Mouse (Mus musculus): Measurements from ENCODE around the gene Wnt3a. TPM values are rescaled to one million over a fixed set of nuclear protein-coding genes. Genes with fewer than 3 reads are reported as not detected.

Gene Wnt3a
- not detected for total RNA-seq (2021)

DNA sequence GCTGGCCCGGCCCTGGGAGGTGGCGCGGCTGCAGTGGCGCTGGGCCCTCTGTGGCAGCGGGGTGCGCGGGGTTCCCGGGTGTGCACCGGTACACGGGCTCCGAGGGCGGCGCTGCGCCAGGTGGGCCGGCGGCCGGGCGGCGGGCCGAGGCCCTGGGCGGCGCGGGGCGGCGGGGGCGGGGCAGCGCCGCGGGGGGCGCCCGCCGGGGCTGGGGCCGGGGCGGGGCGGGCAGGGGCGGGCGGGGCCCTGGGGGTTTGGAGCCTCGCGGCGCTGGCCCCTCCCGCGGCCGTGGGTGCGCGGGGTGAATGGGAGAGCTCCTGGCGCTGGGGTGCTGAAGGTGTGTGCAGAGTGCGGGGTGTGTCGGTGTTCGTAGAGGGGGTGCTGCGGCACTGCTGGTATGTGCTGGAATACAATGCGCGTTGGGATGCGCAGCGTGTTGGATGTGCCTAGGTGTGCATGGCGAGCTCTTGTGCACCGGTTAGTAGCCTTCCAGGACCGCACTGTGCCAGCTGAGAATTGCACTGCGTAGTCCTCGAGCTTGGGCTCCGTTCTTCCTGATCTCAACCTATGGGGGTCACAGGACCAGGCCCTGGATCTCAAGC lies at the start of gene Wnt3a:
Gene Wnt3a, minus strand, starts transcription at position 51 of the 602 bp plus-strand sequence.
- intact Hi-C loops (cut with DNase I): loop anchor here (10.0 kb wide), 1 partner anchor 356 kb away; the partner anchor contains the start of gene Rnf187
- DNase-seq (ENCODE audit: low spot score): no peak

DNA sequence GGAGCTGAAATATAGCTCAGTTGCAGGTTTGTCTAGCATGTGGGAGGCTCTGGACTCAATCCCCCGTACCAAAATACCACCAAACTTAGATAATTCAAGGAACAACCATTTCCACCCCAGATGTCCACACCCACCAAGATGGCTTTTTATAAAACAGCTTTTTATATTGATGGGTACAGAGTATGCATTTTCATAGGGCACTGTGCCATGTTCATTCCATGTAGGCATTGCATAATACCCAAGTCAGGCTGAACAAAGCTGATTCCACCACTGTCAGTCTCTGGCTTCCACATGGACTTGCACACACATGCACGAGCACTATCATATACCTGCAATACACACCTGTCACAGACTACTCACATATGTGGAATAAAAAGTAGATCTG lies 48.2 kb upstream of the Wnt3a start:
- DNase-seq (ENCODE audit: low spot score): no peak
- intact Hi-C loops (cut with DNase I): no loop called here

DNA sequence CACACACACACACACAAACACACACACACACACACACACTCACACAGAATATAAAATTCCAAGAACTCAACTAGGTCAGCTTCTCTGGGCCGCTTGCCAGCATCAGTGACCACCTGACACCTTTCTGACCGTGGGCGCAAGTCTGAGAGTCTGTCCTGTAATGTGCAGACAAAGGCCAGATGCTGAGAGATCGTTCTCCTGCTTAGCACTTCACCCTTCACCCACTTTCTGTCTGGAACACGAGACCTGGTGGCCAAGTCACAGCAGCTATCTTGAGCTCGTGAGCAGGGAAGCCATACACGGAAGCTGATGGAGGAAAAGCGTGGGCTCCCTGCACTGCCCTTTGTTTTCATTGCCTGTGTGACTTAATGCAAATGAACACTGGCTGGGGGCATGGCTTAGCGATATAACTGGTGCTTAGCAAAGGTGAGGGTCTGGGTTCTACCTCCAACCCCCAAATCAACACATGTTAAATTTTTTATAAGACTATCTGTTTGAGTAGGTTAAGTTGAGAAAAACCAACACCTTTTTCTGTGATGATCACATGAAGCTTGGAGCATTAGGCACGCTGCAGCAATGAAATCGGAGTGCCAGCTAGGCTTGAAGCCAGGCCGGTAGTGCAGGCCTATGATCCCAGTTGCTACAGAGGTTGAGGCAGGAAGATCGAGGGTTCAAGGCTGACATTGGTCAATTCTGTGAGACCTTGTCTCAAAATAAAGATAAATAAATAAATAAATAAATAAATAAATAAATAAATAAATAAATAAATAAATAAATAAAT lies 47.6 kb upstream of the Wnt3a start:
- intact Hi-C loops (cut with DNase I): no loop called here
- no peak for DNase-seq (ENCODE audit: low spot score)

DNA sequence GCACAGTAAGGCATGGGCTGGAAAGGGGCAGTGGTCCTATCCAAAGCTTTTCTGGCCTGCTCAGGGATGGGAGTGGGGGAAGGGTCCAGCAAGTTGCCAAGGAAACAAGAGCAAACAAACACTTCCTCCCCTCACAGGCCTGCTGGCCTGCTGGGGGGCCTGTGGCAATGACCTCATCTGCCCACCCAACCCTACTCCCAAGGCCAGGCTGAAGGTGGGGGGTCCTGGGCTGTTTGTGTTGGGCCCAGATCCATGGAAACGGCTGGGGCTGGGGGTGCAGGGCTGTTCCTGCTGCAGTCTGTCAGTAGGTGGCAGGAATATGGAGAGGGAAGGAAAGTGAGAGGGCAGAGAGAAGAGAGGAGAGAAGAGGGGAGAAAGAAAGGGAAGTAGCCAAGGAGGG lies 45.8 kb upstream of the Wnt3a start:
- intact Hi-C loops (cut with DNase I): no loop called here
- DNase-seq (ENCODE audit: low spot score): no peak

DNA sequence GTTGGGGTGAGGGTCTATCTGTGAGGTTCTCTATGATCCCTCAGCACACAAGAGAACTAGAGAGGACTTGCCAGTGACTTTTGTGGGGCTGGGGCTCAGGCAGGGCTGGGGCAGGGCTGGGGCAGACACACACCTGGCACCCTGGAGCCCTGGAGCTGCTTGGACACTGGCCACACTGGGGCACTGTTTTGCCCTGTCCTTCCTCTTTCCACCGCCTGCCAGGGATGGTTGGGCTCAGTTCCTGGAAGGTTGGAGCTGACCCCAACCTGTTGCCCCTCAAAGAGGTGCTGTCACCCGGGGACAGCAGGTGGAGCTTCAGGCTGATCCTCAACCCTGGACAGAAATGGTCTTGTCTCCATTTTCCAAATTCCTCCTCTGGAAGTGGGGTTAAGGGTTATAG lies 45.4 kb upstream of the Wnt3a start:
- intact Hi-C loops (cut with DNase I): no loop called here
- no peak for DNase-seq (ENCODE audit: low spot score)

DNA sequence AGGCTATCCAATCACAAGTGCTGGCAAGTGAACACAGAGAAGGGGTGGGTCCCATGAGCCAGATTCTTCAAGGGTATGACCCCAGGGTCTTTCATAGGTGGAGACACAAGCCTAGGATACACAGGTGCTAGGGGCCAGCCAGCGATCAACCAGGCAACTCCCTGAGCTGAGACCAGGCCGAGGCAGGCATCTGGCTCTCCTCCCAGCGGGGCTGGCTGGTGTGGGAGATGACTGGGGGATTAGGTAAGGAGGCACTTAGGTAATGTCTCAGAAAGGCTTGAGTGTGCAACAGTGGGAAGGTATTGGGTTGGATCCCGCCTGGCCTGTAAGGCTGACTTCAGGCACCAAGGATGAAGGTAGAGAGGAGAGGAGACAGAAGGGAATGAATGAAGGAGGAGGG lies 44.6 kb upstream of the Wnt3a start:
- DNase-seq (ENCODE audit: low spot score): no peak
- intact Hi-C loops (cut with DNase I): no loop called here

DNA sequence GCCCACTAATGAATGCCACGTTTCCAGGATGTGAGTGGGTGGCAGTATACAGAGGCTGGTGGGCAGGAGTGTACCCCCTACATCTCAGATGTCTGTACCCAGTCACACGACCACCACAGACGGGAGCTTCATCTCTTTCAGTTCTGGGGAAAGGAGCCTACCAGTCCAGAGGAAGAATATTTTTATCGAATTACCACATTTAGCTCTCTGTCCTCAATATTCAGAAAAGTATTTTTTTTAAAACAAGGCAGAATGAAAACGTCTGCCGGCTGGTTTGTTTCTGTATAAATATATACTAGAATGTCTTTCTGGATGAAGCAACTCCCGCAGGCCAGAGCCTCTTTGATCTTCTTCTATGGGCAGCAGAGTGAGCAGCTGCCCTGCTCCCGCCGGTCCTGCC lies 42.4 kb upstream of the Wnt3a start:
- intact Hi-C loops (cut with DNase I): no loop called here
- no peak for DNase-seq (ENCODE audit: low spot score)

DNA sequence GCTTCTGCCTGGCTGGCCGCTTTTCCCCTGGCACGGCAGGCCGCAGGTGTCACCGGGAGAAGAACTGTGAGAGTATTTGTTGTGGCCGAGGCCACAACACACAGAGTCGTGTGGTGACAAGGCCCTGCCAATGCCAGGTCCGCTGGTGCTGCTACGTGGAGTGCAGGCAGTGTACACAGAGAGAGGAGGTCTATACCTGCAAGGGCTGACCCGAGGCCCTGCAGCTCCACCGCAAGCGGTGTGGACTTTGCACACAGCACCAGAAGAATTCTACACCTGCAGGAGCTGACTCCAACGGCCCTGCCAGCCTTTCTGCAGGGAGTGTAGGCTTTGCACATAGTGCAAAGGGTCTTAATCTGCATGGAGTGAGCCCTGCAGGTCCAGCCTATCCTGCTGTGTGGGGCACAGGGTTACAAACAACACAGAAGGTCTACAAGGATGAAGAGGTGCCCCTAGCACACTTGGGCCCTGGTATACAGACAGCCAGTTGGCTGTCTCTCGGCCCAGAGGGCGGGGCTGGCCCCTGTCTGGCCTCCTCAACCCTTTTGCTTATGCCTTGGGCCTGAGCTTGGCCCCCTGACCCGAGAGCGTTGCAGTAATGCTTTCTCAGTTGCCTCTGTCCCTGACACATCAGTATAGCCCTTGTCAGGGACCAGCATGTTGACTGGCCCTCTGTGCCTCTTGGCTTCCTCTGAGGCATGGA lies 40.8 kb upstream of the Wnt3a start:
- intact Hi-C loops (cut with DNase I): no loop called here
- no peak for DNase-seq (ENCODE audit: low spot score)

DNA sequence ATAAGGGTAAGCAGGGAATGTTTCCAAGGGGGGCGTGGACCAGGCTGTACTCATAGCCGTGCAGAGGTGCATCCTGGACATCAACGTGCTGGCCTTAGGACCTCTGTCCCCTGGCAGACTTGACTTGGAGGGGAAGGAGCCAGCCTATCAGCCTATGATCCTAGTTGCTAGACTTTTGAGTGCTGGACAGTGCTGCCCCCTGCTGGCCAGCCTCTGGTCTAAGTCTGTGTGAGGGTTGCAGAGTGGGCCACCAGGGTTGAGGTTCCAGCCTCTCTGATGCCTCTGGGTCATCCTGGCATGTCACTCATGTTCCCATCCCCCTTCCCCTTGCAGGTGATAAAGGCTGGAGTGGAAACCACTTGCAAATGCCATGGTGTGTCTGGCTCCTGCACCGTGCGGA lies 40.0 kb upstream of the Wnt3a start:
- intact Hi-C loops (cut with DNase I): loop anchor here (1.0 kb wide), 1 partner anchor 22 kb away; no protein-coding TSS in a partner anchor

DNA sequence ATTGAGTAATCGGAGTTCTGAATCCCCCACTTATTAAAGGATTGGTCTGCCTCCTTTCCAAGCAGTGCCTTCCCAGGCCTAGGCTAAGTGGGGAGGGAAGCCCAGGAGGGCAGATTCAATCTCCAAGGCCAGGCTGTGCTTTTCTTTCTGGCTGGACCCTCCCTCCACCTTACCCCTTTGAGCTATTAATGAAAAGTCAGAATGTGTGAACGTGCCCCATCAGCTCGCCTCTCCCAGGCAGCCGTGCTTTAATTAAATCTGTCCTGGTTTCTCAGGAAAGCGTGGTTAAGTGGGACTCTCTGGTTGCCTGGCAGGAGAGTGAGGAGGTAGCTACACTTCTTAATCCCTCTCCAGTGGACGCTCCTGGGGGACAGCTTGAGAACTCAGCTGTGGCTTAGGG lies 39.1 kb upstream of the Wnt3a start:
- no peak for DNase-seq (ENCODE audit: low spot score)
- intact Hi-C loops (cut with DNase I): loop anchor here (1.0 kb wide), 1 partner anchor 21 kb away; no protein-coding TSS in a partner anchor

More for the DNA sequence above, 40.0 kb upstream of the Wnt3a start:
- no peak for DNase-seq (ENCODE audit: low spot score)

DNA sequence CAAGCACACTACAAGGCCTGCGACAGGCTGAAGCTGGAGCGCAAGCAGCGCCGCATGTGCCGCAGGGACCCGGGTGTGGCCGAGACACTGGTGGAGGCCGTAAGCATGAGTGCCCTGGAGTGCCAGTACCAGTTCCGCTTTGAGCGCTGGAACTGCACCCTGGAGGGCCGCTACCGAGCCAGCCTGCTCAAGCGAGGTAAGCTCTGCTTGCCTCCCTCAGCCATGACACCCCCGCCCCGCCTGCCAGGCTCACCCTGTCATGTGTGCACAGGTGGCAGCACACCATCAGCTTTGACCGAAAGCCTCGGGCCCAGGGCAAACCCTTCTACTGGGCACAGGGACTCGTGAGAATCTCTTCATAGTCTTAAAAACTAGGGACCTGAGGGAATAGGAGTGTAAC lies 37.1 kb upstream of the Wnt3a start:
- intact Hi-C loops (cut with DNase I): no loop called here
- DNase-seq (ENCODE audit: low spot score): no peak

DNA sequence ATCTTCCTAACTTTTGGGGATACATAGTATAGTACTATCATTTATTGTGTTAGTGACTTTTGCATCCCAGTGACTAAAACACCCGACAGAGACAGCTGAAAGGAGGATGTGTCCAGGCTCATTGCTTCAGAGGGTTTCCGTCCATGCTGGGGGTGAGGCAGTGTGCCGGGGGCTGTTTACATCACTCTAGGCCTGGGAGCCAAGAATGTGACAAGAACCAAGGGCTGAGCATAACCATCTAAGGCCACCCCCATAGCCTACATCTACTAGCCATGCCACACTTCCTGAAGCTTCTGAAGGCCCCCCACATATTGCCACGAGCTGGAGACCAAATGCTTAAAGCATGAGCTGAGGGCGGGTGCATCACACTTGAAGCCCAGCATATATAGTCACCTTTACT lies 34.2 kb upstream of the Wnt3a start:
- no peak for DNase-seq (ENCODE audit: low spot score)
- intact Hi-C loops (cut with DNase I): no loop called here

DNA sequence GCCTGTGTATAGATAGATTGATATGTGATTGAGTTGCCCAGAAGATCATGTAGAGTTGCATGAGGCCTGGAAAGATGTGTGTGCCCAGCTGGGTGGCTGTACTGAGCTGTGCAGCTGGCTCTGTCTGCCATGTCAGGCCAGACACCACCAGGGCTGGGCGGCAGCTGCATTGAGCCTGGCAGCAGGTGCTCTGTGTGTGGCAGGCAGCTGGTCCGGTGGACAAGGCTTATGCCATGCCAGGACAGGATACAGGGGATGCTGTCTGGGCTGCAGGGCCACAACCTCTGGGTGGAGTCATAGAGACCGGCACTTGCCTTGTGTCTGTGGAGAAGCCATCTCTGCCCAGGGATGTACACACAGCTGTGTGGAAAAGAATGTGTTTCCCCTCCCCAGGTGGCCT lies 32.4 kb upstream of the Wnt3a start:
- intact Hi-C loops (cut with DNase I): no loop called here
- no peak for DNase-seq (ENCODE audit: low spot score)

DNA sequence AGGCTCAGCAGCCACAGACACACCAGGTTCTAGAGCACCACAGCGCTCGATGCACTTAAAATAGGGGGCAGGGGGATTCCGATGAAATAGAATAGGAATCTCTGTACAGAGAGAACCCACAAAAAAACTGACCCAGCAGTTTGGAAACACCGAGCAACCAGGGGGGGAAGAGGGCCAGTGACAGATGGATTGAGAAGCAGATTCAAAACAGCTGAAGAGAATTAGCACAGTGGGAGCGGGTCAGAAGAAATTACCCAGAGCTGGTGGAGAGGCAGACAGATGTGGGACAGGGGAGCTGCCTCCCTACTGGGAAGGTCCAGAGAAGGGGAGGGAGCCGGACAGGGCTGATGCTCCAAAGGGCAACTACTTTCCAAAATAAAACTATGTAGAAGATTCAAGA lies 26.0 kb upstream of the Wnt3a start:
- DNase-seq (ENCODE audit: low spot score): no peak
- intact Hi-C loops (cut with DNase I): no loop called here

DNA sequence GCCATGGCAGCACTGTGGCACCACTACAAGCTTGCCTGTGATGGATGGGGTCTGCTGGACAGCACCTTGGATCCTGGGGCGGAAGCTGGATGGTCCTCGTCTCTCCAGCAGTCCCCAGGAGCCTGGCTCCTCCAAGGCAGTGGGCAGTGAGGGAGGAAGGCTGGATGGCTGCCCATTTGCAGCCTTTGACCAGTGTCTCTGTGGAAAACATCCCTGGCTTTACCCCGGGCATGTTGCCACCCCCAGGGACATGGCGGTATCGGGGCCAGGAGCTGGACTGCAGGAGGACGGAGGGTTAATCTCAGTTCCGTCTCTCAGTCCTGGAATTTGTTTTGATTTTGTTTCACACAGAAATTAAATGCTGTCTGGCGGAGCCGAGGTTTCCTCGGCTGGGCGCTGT lies 23.4 kb upstream of the Wnt3a start:
- intact Hi-C loops (cut with DNase I): no loop called here
- no peak for DNase-seq (ENCODE audit: low spot score)

DNA sequence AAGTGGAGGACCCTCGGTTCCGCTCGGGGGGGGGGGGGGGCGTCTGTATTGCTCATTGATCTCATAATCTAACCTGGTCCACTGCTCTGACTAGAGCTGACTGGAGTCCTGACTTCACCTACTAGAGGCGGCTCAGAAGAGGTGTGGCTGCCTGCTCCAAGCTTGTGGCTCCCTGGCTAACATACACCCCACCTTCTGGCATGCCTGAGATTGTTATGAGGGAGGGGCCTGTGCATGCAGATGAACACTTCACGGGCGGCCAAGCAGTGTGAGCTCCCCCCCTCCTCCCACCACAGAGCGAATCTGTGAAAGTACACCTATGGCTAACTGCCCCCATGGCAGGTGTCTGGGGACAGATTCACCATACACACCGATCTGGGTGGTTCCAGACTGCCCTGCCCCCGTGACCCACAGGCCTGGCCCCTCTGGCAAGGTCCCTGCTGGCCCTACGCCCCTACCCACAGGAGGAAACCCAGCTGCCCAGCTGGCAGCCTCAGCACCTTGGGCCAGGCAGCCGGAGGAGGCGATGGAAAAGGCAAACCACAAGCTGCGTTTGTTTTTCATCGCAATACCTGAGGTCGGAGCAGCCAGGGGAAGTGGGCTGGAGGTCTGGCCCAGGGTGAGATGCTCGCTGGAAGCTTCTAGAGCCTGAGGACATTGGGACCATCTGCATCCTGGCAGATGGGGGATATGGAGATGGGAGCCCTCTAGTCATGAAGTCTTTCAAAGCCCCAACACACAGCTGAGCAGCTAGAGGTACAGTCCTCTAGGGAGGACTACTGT lies 22.7 kb upstream of the Wnt3a start:
- no peak for DNase-seq (ENCODE audit: low spot score)
- intact Hi-C loops (cut with DNase I): no loop called here

DNA sequence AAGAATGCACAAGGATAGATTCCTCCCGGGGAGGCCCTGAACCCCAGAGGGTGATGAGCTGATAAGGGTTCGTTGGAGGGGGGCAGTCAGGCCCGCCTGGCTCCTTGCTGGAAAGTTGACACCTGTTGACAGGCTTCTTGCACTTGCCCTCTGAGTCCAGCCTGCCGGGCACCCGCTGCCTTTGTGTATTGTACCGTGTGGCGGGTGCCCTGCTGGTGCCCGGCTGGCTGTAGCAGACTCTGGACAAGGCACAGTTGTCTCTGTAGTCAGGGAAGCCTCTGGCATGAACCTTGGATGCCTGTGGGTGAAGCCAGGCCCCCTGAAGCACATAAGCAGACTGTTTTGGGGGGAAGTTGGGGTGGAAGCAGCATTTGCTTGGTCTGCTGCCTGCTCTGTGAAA lies 21.9 kb upstream of the Wnt3a start:
- no peak for DNase-seq (ENCODE audit: low spot score)
- intact Hi-C loops (cut with DNase I): no loop called here

DNA sequence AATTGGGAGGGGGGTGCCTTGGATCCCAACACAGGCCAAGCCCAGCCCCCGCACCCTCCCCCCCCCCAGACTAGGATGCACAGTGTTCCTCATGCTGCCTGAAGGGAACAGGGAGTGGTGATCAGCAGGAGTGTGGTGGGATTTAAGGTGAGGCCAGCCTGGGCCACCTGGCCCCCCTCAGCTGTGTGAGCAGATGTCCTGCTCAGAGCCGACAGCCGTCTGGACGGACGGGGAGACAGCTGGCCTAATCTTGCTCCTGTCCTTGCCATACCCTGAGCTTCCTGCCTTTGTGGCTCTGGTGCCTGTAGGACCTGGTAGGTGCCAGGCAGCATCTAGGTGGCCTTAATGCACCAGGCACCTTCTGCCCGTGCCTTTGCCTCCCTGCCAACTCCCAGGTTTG lies 21.5 kb upstream of the Wnt3a start:
- intact Hi-C loops (cut with DNase I): no loop called here
- DNase-seq (ENCODE audit: low spot score): no peak

DNA sequence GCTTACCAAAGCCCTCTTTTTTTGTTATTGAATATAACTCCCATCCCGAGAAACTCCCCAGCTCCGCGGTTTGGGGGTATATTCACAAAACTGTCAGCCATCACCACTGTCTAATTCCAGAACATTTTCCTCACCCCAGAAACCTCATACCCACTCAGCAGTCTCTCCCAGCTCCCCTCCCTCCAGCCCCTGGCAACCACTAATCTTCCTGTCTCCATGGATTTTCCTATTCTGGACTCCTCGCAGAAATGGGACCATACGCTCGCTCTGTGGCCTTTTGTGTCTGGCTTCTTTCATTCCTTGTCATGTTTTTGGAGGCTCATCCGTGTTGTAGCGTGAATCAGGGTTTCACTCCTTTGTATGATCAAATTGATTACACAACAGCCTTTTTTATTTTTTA lies 19.4 kb upstream of the Wnt3a start:
- intact Hi-C loops (cut with DNase I): loop anchor here (5.0 kb wide), 1 partner anchor 57 kb away; no protein-coding TSS in a partner anchor
- no peak for DNase-seq (ENCODE audit: low spot score)

DNA sequence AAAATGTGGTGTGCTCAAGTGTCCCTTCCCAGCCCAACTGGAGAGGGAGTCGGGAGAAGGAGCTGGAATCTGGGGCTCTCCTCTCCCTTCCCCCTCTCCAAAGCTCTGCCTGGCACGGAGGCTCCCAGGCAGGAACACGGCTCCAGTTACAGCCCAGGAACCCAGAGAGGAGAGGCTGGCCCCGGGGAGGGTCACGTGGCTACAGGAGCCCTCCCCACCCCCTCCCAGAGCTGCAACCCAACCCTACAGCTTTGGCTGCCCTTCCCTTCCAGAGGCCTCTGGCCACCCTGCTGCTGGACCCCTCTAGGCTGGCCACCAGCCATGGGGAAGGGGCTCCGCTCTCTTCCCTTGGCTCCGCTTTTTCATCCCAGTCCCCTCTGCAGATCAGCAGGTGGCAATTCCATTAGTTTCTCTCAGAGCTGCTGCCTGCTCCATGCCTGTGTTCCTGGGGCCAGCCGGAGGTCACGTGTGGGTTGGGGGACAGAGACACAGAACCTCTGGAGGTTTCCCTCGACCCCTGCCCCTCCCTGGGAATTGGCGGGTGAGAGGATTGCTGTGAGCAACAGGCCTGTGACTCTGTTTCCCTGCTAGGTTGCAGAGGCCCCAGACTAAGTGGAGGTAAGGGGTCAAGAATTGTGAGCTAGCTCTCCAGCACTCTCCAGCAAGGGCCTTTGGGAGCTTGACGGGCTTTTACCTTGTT lies 18.7 kb upstream of the Wnt3a start:
- peak; percentile 34 for DNase-seq (ENCODE audit: low spot score)
- intact Hi-C loops (cut with DNase I): loop anchor here (5.0 kb wide), 1 partner anchor 58 kb away; no protein-coding TSS in a partner anchor
